Mouse (Mus musculus) T-cell, adult 2 months (primary cell): ENCODE results near the gene Cask.
"Not testable (repeated sequence)": the region's sequence is repeated elsewhere in the genome, so short reads cannot be mapped to it uniquely, and the experiment has no call there.

Source experiments
- DNase-seq: peaks from one replicate; pipeline ENCODE4 v3.0.0; 2022; ENCODE audit warnings: low spot score

The Cask gene

DNA sequence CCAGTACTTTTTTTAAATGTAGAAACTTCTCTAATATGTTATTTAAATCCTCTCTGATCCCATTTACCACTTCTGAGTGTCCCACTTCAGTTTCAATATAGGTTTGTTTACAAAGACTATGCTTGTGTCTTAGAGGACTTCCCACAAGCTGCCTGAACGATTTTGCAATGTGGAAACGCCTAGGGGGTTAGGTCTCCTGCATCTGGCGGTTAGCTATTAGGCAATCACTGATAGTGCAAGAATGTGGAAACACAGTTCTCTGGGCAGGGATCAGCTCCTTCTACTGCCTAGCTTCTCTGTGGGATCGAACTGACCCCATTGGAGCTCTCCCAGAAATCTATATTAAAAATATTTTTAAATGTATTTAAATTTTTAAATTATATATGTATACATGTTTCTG, at the start of gene Cask:
Cask (minus strand) TSS at position 83 of the 400 bp plus-strand sequence.
- no peak for DNase-seq

DNA sequence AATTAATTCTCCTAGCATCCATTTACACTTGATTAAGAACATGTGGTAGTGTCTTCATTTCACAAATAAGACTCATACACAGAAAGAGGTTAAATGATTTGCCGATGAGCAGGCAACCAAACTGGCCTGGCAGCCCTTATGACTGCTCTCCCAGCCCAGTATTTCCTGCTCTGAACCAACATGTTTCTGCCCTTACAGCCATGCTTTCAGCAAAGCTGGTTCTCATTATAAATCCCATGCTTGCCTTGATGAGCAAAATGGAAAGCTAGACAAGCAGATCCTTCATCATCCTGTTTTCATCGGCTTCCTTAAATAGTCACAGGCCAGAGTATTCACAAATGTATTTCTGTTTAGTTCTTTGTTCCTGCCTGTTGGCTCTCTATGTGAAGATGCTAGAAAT, 38.8 kb upstream of the Cask start:
- no peak for DNase-seq

DNA sequence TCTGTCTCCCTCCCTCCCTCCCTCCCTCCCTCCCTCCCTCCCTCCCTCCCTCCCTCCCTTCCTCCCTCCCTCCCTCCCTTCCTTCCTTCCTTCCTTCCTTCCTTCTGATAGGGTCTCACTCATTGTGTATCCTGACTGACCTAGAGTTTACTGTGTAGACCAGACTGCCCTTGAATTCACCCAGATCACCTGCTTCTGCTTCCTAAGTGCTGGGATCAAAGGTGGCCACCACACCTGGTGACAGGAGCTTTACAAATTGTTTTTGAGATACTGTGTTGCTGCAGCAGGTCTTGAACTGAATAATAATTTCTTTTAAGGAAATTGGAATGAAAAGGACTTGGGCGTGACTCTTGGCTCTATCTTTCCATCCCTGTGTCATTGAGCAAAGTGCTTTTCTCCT, 33.2 kb upstream of the Cask start:
- DNase-seq: no peak

DNA sequence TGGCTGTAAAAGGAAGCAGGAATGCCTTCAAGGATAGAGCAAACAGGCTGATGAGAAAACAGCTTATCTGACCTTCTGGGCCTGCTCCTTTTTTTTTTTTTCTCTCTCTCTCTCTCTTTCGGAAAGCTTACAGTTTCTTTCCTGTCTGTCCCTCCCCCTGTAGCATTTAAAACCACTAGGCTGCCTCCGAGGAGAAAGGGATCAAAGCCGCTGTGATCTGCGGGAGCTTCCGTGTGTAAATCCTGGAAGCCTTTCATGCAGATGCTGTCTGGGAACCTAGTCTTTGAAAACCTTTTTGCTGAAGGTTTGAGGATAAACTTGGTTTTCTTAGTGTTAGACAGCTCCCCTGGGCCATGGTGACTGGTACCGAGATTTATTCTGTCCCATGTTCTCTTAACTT, 30.8 kb upstream of the Cask start:
- DNase-seq: no peak

DNA sequence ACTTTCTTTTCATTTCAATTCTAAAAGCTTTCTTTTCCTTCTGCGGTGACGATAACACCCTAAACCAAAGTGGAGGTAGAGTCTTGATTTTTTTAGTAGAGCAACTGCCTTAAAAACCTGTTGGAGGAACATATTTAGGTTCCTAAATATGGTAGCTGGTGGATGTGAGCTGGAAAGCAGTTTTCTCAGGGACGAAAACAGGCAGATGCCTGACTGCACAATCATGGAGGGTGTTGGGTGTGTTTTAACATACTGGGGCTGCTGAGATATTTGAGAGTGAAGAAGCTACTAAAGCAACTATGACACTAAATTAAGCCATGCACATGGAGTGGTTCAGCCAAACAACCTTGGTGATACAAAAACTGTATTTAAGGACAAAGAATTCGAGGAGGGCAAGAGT, 9.0 kb upstream of the Cask start:
- DNase-seq: no peak

DNA sequence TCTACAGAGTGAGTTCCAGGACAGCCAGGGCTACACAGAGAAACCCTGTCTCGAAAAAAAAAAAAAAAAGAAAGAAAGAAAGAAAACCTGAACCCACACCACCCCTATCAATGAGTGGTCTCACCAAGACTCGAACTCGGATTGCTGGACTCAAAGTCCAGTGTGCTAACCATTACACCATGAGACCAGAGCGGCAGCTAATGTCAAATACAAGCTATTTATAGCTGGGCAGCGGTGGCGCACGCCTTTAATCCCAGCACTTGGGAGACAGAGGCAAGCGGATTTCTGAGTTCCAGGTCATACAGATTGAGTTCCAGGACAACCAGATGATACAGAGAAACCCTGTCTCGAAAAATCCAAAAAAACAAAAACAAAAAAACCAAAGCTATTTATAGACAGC, 7.9 kb upstream of the Cask start:
- DNase-seq: no peak

DNA sequence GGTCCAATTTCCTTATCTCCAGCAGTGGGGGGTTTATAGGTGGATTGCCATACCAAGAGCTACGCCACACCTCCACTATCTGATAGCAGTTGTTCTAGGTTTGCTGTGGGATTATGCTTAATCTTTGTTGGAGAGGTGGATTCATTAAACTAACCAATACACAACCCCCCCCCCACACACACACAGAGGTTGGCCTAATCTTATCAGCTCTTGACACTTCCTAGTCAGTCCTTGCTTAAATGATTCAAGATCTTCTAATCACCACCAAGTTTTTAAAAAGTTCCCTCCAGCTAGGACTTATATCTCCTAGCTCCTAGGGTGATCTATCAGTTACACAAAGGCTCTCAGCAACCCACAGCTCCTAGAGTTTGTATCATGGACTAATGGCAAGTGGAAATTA, 2.7 kb downstream of the Cask start:
- no peak for DNase-seq

DNA sequence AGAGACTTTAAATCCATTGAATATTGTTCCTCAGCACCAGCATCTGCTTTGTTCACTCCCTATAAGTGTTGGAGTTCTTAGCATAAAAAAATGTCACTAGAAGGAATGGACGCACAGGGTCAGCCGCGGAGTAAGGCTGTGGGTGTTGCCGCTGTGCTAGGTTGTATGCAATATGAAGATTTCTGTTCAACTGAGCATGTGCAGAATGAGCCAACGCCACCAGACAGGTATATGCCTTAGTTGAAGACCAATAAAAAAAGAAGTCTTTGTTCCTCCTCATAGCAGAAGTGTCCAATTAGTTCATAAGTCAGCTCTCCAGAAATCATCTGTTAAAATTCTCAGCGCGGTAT, 3.7 kb downstream of the Cask start:
- DNase-seq: peak; percentile 2

DNA sequence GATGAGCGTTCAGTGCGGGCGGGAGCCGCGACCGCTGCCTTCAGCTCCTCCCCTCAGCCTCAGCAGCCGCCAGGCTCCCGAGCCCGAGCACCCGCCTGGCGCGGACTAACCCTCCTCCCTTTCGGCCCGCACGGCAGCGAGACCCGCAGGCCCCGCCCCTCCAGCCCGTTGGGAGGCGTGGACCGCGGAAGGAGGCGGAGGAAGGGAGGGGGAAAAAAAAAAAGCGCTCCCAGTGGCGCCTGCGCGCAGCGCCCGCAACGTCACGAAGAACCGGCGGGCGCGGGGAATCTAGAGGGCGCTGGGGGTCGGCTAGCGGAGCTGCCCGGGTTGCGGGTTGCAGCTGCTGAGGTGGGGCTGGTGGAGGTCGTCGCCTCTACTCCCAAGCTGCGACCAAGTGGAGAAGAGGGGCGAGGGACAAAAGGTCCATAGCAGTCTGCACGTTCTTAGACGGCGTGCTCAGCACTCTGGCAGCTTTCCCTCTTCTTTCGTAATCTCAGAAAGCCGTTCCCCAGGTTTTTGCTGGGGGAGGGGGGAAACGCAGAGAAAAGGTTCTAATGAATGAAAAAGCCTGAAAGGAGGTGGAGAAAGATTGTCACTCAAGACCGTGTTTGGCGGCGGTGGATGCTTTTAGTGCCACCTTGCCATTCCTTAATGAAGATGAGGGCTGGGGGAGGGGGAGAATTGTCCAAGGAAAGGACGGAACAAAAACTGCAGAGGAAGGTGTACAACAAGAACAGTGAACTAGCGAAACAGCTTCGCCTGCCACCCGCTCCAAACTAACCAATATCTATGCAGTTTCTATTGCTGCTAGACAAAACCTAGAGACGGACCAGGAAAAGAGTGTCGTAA, 4.3 kb downstream of the Cask start:
- DNase-seq: peak; percentile 82

DNA sequence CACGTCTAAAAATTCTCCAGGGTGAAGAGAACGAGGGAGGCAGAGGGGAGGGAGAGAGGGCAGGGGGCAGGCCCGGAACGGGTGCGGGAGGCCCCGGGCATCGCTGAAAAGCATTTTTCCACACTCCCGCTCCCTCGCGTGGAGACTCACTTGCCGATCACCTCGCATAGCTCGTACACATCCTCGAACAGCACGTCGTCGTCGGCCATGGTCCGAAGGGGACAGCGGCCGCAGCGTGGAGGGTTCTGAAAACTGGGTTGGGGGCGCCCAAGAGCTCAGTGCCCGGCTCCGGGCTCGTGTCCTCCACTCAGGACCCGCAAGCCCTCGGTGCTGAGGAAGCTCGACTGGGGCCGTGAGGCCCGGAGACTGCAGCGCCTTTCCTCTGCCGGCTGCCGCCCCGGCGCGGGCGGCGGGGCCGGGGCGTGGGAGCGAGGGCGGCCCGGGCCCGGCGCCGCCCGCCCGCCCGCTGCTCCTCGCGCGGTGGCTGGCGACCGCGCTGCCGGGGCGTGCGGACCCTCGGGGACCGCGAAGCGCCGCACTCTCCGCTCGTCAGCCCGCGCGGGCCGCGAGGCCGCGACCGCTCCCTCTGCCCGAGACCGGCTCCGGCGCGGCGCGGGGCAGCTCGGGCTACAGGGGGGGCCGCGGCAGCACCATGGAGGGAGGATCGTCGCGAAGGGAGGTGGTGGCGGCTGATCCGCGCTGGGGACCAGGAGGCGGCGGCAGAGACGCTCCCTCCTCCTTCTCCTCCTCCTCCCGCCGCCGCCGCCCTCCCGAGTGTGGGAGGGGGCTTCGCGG, 5.1 kb downstream of the Cask start:
- peak; percentile 1 for DNase-seq

DNA sequence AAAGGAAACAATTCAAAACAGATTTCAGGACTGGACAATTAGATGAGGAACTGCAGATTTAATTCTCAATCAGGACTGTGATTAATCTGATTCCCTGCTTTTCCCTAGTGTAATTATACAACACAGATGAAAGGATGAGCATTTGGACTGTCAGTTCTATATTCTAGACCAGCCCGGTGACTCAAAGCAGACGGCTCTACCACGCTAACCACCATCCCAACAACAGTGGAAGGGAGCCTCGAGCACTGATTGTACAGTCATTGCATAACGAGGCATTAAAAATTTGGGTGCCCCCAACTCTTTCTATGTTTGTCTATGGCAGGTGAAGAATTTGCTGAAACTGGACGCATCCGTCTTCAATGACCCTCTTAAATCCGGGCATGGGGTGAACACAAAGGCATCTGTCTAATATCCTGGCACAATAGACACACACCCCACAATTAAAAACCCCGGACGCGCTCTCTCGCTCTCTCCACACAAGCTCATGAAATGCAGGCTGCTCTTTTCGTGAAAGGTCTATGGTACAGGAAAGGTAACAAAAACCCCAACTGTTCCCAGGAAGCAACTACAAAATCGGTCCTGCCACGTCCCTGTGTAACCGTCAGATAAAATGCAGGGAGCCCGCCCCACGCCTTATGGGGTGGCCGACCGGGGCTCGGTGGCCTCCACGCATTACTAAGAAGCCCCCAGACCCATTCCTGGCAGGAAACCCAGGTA, 5.9 kb downstream of the Cask start:
- DNase-seq: peak; percentile 0

DNA sequence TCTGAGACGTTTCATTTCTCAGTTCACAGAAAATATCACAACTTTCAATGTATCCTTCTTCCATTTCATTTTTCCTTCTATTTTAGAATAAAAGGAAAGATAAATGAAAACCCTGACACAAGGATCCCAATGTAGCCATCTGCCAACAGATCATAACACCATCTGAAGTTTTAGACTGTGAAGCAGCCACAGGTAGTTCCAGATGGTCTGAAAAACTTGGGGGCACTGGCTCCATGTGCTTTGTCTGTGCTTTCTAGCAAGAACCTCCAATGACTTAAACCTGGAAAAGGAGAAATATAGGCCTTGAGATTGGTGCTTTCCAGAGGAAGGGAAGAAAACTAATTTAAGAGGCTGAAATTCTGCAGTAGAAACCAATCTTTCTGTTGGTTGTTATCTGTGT, 28.4 kb downstream of the Cask start:
- no peak for DNase-seq

DNA sequence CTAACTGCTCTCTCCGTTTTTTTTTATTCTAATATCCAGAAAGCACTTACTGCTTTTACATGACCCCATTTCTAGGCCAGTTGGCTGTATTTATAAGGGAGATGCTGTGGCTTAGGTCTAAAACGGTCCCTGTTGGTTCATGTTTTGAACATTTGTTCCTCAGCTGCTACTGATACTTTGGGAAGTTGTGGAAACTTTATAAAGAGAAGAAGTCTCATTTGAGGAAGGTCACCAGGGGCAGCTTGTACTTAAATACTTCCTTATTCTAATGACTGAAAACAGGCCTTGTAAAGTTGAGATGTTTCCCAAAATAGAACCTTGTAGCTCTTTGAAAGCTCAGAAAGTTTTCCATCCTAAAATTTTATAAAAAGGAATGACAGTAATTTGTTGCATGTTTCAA, 52.4 kb downstream of the Cask start:
- DNase-seq: no peak

DNA sequence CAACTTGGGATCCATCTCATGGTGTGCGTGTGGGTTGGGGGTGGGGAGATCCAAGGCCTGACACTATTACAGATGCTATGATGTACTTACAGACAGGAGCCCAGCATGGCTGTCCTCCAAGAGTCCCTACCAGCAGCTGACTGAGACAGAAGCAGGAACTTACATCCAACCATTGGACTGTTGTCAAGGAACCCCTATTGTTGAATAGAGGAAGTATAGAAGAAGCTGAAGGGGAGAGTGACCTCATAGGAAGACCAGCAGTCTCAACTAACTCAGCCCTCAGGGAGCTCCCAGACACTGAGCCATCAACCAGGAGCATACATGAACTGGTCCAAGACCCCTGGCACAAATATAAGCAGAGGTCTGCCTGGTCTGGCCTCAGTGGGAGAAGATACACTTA, 85.5 kb downstream of the Cask start:
- DNase-seq: no peak

DNA sequence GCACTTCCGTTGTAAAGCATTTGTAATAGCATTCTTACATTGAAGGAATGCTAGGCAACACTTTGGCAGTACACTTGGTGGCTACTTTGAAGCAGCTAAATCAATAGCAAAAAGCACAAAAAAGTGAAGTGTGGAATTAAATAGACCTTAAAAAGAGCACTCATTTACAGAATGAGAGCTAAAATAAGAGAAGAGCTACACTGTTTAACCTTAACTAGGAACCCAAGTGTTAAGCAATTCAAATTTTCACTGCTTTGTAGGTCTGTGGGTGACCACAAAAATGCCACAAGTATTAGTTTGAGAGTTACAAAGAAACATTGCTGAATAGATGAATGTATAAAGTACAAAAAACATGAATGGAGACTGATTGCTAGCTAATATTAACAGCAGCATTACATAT, 86.1 kb downstream of the Cask start:
- no peak for DNase-seq

DNA sequence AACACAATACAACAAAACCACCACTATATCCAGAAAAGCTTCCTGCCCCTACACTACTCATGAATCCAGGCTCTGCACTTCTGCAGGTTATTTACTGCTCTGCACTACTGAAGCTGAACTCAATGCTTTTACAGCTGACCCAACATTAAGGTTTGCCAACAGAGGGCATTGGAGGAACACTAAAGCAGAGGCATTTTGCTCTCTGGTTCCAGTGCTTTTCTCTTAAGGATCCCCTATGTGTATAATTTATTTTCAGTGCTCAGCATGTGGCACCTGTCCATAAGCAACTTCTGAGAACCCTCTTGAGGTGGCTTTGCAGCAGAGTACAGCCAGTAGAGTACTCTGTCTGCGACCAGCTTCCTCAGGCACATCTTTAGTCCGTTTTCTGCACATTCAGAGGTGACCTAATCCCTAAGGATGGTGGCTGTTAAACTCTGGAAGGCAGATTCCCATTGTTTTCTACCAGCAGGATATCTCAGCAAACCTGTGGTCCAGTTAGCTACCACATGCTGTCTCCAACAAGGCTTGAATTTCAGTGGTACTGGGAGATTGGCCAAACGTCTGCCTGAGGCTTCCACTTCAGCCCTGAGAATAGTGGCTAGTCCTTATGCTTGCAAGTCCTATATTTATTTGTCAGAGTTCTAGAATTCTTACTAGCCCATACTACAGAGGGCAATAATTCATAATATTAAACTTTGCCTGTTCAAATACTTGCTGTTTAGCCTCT, 93.7 kb downstream of the Cask start:
- DNase-seq: no peak

DNA sequence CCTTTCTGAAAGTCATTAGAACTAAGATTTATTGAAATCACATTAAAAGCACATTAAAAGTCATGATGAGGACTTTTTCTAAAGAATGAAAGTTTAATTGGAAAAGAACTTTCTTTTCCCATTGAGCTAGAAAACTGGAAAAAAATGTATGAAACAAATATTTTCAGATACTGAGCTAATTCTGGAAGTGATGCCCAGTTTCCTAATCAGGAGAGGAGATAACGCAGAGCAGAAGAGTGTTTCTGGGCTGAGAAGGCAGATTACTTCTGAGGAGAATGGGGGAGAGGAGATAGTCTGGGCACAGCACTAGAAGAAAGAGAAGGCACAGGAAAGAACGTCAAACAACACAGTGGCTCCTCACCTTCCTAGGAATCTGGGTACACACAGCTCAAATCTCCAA, 110.1 kb downstream of the Cask start:
- DNase-seq: no peak

DNA sequence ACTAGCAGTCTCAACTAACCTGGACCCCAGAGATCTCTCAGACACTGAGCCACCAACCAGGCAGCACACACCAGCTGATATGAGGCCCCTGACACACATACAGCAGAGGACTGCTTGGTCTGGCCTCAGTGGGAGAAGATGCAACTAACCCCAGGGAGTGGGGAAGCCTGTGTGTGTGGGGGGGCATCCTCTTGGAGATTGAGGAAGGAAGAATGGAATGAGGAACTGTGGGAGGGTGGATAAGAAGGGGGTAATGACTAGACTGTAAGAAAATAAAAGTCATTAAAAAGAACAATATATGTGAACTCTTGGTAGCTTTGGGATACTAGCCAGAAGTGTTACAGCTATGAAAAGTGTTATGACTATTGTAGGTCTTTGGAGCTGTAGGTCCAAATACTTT, 120.4 kb downstream of the Cask start:
- not testable (repeated sequence) for DNase-seq

DNA sequence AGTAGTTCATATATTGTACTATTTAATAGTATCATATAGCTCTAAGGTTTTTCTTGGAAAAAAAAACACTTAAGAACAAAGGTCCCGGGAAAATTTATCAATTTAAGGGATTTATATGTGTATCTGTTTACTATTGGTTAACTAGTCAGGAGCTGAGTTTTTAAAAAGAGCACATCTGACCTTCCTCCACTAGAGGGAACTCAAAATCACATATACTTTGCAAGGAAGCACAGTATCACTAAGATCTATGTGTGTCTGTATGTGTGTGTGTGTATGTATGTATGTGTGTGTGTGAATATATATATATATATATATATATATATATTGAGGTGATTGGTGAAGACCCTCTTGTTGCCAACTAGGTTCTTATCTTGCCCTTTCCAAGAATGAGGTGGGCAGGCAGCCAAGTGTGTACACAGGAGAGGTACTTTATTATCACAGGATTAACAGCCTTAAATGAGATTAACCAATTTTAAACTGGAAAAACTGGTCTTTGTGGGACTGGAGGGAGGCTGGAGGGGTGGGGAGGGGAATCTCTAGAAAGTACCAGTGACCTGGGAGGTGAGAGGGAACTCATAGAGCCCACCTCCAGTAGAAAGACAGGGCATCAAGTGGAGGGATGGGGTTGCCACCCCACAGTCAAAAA, 121.2 kb downstream of the Cask start:
- no peak for DNase-seq

DNA sequence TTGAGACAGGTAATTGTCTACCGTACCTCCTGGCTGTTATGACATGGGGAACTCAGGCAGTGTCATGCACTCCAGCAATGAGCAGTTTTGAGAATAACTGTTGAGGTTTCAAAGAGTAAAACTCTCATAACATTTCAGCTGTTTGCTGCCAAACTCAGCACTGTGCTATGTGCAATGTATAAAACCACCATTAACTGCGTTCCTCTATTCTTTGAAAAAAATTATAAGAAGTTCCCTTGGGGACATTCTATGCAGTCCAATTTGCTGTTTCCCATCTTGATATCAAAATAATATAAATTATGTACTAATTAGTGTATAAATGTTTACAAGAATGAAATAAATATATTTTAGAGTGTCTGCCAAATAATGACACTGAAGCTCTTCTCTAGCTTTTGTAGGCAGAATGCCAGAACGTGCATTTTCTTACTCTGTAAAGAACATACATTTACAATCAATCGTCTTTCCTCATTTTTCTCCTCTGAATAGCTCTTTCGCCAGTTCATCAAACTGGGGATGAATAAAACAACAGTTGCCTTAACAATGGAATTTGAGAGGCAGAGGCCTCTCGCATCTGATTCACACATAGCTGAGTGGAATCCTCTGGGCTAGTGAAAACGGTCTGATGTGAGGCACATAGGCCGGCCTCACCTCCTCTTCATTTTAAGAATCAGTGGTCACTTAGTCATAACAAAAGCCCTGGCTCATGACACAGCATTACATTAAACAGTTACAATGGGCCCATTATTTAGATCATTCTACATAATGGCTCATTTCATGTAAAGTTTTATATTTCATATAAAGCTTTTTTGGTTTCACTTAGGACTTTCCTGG, 125.4 kb downstream of the Cask start:
- DNase-seq: no peak

DNA sequence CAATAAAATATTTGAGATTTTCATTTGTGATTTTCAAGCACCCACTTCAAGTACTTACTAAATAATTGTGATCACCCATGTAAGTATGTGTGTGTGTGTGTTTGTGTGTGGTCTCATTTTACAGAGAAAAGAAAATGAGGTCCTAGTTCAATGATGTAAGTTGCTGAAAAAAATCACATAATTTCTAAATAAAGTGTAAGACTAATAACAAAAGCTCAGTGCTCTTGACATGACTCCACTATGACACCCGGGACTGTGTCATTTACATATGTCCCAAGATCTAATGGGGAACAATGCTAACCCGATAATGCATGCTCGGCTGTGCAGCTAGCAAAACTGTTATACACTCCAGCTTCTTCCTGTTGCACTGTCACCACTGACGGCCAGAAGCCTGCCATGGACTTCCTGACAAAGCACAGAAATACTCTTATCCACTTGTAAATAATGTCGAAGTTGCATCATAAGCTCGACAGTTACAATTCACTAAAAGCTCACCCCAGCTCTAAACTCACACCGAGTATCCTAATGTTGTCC, 130.8 kb downstream of the Cask start:
- DNase-seq: no peak
